Mouse (Mus musculus) left cerebral cortex, postnatal 25 days (tissue): Measurements from ENCODE around the gene Cdyl. TPM values are rescaled to one million over a fixed set of nuclear protein-coding genes. Genes with fewer than 3 reads are reported as not detected.
"Not testable (repeated sequence)": the region's sequence is repeated elsewhere in the genome, so short reads cannot be mapped to it uniquely, and the experiment has no call there.

ENCODE experiments used
- DNase-seq, 2 experiments: peaks; one replicate each; pipeline ENCODE4 v3.0.0; 2022; ENCODE audit warnings: low spot score in 2 of 2, mixed read lengths in 1 of 2
- intact Hi-C: fragments of 180-260 bp; cut with DNase I; formaldehyde crosslinking; loops from one replicate; pipeline ENCODE4 v1.15.1; 2025
- total RNA-seq, 2 experiments: library from RNA; stranded (reverse); gene quantifications; 2 replicates each; pipeline ENCODE4 v1.2.3; 2021

Cdyl gene
- total RNA-seq, 2 experiments from 2014 or later, result 30.1 to 32.9 TPM

DNA sequence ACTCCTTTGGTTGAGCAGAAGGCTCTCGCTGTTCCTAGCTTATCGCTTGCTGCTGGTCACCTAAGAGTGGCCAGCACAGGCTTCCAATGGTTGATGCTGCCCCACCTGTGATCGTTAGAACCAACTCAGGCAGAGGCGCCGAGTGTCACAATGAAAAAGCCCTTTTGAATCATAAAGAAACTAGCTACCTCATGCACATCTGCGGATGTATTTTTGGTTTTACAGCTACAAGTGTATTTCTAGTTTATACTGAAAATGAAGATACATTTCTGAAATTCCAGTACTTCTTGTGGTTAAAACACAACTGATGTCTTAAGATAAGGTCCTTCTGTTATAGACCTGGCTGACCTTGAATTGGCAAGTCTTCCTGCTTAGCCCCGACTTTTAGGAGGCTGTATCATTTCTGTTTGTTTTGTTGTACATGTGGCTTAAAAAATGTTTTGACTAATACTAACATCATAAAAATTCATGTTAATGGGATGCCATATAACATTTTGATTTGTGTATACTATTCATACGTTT lies 155.6 kb downstream of the Cdyl start:
- DNase-seq, result no peak
- intact Hi-C loops, result no loop called here

- intact Hi-C loops, result no loop called here
- DNase-seq, result no peak
These were observed 156.2 kb downstream of the Cdyl start for GRCm38 (mm10) chr13:35815782-35816368.

- no peak for DNase-seq
- intact Hi-C loops, result no loop called here
These were observed 158.0 kb downstream of the Cdyl start for GRCm38 (mm10) chr13:35817626-35818025.

DNA sequence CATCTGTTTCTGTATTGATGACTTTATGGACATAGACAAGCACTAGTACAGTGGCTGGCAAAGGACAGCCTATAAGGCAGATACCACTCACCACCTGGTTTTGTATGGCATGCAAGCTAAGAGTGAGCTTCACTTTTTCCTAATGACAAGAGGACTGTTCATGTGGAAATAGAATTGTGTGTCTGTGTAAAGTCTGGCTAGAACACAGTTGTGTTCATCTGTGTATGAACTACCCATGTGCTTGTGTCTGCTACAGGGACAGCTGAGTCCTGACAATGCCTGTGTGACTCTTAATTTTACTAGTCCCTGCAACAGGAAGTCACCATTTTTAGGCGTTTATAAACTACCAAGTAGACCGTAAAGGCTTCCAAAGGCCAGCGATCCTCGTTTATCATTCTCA lies 158.4 kb downstream of the Cdyl start:
- intact Hi-C loops, result no loop called here
- DNase-seq, result no peak

GRCm38 (mm10) chr13:35821821-35822454 lies 162.3 kb downstream of the Cdyl start:
- DNase-seq, result no peak
- intact Hi-C loops, result no loop called here

DNA sequence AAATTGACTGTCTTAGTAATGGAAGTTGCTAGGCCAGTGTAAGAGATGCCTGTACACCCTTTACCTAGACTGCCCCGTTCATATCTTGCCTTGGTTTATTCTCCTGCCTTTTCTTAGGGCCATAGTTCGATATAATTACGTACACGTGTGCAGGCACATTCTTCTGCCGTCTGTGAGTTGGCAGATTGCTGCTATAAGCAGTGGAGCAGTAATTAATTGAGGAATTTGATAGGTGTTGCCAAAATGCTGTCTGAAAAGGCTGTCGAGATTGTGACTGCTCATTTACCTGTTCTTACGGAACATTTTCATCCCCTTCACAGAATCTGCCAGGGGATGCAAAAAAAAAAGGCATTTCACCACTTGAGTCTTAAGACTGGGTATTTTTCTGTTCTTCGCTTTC lies 163.2 kb downstream of the Cdyl start:
- no peak for DNase-seq
- intact Hi-C loops, result no loop called here

GRCm38 (mm10) chr13:35825639-35826038 lies 166.0 kb downstream of the Cdyl start:
- DNase-seq, result no peak
- intact Hi-C loops, result no loop called here

GRCm38 (mm10) chr13:35832676-35833075 lies 173.0 kb downstream of the Cdyl start:
- no peak for DNase-seq
- intact Hi-C loops, result no loop called here

- no peak for DNase-seq
- intact Hi-C loops, result no loop called here
These were observed 174.3 kb downstream of the Cdyl start for GRCm38 (mm10) chr13:35833941-35834340.

DNA sequence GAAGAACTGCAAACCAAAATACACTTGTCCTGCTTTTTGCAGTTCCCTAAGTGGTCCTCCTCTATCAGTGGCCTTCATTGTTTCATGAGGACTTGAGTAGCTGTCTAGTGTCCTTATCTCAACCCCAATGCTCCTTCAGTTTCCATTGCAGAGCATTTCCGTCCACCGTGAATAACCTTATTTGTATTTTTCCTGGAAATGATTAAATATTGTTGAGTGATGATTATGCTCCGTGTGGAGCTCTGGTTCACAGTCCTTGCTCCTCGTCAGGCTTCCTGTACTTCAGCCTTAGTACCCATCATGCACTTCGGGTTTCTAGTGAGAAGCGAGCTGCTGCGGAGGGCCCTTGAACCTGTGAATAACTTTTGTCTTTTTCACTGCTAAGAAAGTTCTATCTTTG lies 176.0 kb downstream of the Cdyl start:
- DNase-seq, result no peak
- intact Hi-C loops, result no loop called here

- DNase-seq, intact Hi-C loops: not testable (repeated sequence)
These were observed 176.9 kb downstream of the Cdyl start for GRCm38 (mm10) chr13:35836501-35836900.

DNA sequence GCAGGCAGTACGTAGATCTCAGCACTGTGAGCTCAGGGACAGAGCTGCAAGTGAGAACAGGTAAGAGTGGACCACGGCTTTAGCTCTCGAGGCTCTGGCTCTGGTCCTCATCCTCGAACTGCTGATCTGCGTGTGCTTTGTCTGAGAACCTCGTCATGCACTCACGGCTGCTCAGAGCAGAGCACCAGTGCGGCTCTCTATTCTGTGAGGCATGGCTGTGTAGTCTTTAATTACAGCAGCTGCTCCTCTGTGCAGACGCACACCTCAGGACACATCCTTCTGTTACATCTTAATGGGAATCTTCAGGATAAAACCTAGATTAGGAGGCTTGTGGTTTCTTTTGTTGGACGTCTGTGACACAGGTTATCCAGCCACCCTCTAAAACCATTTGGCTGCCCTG lies 180.5 kb downstream of the Cdyl start:
- no peak for DNase-seq
- intact Hi-C loops, result no loop called here

DNA sequence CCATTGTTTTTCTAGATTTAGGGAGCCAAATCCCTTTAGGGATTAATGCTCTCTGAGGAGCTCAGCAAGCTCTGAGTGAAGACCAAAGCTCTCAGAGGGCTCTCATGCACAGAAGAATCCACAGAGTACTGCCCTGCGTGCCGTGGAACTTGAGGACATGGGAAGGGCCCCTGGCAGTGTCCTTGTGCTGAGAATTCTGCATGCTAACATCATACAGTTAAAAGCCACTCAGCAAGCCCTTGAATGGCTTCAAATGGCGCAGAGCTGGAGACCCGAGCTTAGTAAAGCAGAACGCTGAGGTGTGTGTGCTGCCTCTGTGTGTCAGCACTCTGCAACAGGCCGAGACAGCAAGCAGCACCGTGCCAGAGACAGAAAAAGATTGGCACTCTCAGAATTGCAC lies 183.8 kb downstream of the Cdyl start:
- DNase-seq, result no peak
- intact Hi-C loops, result no loop called here

DNA sequence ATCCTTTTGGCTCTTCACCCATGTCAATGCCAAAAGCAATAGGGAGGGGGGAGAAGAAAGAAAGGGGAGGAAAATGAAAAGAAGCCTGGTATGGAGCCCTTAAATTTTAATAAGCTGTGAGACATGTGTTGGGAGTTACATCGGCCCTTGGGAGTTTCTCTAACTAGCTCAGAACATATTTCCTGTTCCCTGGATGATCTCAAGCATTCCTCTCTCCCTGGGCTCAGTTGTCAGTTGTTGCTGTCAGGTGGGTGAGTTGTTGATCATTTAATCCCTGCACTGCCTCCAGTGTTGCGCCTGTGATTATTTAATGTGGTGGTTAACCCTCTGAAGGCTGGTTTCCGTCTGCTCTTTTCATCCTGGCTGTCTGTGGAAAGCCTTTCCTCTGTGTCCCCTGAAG lies 185.7 kb downstream of the Cdyl start:
- no peak for DNase-seq
- intact Hi-C loops, result no loop called here

DNA sequence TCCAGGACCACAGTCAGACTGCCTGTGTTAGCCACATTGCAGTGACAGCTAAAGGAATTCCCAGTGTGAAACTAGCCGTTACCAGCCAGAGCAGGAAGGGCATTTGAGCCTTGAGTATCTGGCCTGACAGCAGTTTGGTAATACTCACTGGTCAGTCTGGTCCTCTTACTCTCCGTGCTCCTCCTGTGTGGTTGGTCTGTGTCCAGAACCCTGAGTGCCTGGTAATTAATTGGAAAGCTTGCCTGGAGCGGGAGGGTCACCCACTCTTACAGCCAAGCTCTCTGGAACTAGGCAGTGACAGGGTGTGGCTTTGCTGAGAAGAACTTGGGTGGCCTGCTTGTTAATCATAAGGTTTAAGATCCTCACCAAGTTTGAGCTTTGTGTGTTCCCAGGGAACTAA lies 189.1 kb downstream of the Cdyl start:
- intact Hi-C loops, result no loop called here
- DNase-seq, result no peak

- DNase-seq, result no peak
- intact Hi-C loops, result no loop called here
These were observed 191.9 kb downstream of the Cdyl start for GRCm38 (mm10) chr13:35851581-35851980.

DNA sequence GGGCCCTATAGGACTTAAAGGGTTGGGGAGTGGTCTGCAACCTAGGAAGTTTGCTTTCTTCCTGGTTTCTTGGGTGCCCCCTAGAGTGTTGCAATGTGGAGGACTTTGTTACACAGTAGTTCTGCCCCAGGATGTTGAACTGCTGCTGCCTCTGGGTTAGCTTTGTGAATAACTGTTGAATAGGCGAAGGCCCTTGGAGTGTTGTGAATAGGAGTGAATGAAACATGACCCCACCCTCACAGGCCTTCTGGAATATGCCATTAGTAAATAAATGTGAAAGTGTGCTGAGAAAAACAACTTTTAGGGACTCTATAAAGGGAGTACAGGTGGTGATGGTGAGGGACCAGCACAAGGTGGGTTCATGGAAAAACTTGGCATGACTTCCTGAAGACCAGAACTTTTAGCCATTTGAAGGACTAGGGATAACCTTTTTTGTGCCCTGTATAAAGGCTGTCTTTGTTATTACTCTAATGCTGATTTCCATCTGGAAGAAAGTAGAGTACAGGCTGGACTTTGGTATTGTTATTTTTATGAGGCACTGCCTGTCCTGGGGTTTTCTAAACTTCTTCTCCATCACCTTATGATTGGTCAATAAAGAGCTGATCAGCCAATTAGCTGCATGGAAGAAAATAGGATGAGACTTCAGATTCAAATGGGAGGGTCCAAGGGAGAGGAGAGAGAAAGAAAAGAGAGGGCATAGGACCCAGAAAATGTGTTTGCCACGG lies 193.4 kb downstream of the Cdyl start:
- intact Hi-C loops, result no loop called here
- DNase-seq, result no peak

DNA sequence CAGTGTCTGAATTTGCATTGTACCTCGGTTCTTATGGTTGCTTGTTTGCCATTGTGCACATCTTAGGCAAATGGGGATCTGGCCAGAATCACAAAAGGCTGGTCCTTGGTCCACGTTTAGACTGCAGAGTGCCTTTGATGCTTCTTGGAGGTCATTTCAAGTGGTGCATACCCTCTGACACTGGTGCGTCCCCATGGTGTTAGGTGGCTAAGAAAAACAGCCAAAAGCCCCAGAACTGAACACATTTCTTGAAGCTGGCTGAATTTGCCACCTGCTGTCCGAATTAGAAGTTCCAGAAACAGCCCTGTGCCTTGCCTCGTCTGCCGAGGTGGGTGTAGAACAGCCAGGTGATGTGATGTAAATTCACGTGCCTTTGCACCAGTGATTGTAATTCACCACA lies 197.9 kb downstream of the Cdyl start:
- intact Hi-C loops, result no loop called here
- no peak for DNase-seq

GRCm38 (mm10) chr13:35860916-35861315 lies 201.3 kb downstream of the Cdyl start:
- no peak for DNase-seq
- intact Hi-C loops, result no loop called here

- DNase-seq, result no peak
- intact Hi-C loops, result no loop called here
These were observed 211.0 kb downstream of the Cdyl start for GRCm38 (mm10) chr13:35870659-35871058.

GRCm38 (mm10) chr13:35871107-35871506 lies 211.5 kb downstream of the Cdyl start:
- DNase-seq, result no peak
- intact Hi-C loops, result no loop called here
